Mouse (Mus musculus) gastrocnemius, postnatal 4 days (tissue): ENCODE measurements around the gene Ccdc73. TPM values are rescaled to one million over a fixed set of nuclear protein-coding genes. Genes with fewer than 3 reads are reported as not detected.
"Not testable (repeated sequence)": the region's sequence is repeated elsewhere in the genome, so short reads cannot be mapped to it uniquely, and the experiment has no call there.

Experiments used
- DNase-seq, 2 experiments: peaks; one replicate each; pipeline ENCODE4 v3.0.0; 2021 to 2022; ENCODE audit warnings: low spot score in 2 of 2, mixed read lengths in 2 of 2
- total RNA-seq, 2 experiments: library from RNA; stranded (reverse); gene quantifications; 2 replicates each; pipeline ENCODE4 v1.2.3; 2021

Ccdc73 gene
- total RNA-seq, 2 experiments from 2014 or later = 3.1 to 4.1 TPM

DNA sequence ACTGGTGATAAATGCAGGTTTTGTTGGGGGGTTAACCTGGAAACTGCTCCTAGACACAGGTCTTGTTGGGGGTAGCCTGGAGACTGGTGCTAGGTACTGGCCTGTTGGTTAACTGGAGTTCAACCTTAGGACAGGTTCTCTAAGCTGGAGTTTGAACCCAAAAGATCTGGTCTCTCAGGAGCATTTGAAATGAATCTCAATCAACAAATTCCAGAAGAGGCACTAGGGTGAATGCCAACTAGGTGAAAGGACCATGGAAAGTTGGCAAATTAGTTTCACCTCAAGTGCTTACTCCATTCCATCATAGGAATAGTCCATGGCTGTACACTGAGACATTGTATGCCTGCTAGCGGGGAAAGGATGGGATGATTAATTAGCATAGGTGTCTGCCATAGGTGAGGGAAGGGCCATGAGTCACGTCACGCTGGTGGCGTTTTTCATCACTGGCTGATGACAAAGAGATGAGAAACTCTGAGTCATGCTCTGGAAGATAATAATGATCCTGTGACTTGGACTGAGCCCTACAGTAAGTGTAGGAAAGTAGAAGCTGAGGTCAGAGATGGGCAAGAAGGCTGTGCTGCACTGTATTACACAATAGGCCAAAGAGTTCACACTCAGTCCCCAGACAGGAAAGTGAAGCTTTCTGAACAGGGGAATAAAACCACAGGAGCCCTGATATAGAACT lies 3.3 kb upstream of the Ccdc73 start:
- DNase-seq = no peak

DNA sequence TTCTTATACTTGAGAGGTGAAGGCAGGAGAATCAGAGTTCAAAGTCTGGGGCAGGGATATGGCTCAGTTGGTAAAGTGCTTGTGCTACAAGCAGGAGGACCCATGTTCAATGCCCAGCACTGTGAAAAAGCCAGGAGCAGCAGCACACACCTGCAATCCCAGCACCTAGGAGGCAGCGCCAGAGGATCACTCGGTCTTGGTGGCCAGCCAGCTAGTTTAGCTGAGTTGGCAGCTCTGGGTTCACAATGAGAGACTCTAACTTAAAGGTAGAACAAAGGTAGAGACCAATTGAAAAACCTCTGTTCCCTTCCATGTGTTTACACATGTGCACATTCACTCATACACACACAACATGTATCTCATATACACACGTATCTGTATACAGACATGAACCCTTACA lies 1.5 kb downstream of the Ccdc73 start:
- no peak for DNase-seq

DNA sequence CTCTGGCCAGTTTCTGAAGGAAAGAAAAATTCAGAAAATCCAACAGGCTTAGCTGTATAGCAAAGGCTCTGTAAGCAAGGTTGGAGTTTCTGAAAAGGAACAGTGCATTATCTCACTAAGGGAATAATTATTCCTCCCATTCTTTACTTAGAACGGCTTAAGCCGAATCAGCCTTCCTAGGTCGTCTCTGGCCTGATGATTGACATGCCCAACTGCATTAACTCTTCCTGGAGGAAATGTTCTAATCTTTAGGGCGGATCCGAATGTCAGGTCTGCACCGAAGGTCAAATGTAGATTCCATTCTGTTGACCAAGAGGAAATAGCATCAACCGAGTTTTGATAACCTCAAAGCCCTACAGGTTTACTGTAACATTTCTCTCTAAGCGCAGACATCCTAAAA lies 11.2 kb downstream of the Ccdc73 start:
- no peak for DNase-seq

DNA sequence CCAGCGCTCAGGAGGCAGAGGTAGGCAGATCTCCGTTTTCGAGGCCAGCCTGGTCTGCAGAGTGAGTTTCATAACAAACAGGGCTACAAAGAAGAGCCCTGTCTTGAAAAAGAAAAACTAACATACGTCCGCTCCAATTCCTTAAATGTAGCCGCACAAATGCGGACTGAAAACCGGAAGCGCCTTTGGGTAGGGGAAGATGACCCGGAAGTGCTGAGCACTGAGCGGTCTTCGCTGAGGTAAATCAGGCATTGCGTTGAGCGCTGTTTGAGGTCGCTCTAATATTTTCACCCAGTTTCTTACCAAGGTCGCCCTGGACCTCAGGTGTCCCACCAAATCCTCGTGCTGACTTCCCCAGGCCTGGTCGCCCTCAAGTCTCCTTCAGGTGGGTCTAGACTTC lies 18.5 kb downstream of the Ccdc73 start:
- DNase-seq = no peak

DNA sequence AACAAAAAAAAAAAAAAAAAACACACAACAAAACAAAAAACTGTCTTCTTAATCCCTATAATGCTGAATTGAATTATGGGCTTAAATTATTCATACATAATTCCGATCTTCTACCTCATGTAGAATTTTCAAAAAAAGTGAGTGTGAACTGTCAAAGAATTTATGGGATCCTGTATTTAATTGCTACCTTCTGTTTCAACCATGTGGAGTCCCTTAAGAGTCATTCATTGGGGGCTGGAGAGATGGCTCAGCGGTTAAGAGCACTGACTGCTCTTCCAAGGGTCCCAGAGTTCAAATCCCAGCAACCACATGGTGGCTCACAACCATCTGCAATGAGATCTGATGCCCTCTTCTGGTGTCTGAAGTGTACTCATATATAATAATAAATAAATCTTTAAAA lies 19.7 kb downstream of the Ccdc73 start:
- not testable (repeated sequence) for DNase-seq

DNA sequence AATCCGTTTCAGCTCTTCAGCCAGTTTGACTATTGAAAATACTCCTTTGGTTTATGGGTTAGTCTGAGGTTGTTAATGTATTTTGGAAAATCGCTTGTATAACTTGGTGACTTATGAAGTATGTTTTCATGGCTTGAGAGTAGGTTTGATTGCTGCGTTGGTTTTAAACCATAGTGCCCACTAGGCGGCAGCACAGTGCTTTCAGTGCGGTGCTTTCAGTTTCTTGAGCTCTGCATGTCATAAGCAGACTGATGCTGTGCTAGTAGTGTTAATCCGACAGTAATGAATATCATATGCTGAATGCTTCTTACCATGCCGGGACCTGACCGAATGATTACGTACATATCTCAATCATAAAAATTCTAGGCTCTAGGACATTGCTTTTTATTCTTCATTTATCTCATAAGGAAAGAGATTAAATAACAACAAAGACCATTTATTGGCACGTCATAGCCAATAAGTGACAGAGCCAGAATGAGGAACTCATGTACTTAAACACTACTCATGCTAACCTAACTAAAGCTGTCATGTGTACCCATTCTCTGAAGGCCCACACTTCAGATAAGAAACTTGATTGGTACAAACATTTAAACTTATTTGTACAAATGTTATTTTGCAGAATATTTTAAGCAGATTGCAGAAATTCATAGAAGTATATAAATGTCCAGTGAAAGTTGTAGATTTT lies 20.4 kb downstream of the Ccdc73 start:
- peak; percentile 45 to 75 for DNase-seq

DNA sequence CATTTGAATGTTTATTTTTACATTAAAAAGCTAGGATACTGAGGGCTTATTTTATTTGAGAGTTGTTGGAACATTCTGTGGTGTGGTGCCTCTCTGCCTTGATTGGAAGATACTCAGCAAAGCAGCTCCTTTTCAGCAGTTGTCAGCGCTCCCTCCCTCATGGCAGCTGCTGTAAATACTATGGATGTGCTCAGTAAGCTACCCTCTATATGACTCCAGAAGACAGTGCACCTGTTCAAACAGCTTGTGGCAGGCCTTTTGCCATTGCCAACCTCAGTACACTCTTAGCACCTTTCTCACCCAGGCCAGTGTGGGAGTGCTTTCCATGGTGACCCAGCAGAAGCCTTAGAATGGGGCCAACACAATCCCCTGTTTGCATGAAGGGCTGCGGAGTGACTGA lies 32.4 kb downstream of the Ccdc73 start:
- DNase-seq = no peak

DNA sequence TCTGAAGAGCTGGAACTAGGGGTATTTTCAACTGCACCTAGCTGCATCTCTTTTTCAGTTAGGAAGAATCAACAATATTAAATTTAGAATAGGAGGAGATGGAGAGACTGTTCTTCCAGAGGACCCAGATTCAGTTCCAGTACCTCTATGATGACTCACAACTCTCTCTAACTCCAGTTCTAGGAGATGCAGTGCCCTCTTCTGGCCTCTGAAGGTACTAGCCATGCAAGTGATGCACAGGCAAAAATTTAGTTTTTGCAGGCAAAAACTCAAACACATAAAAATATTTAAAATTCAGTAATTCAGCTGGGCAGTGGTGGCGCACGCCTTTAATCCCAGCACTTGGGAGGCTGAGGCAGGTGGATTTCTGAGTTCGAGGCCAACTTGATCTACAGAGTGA lies 48.1 kb downstream of the Ccdc73 start:
- DNase-seq = no peak

DNA sequence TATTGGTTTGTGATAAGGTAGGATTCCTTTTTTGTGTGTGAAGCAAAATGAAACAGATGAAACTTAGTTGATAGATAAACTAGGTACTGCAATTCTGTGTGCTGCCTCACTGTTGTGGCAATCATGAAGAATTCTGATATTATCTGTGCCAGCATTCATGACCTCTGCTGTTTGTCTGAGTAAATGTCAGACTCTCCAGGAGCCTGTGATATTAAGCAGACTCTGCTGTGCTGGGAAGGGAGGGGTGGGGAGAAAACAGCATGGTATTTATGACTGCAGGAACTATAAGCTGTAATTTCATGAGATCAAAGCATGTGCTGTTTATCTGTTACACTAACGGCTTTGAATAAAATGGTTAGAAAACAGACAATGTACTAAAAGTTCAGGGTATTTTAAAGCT lies 96.9 kb downstream of the Ccdc73 start:
- DNase-seq = no peak

DNA sequence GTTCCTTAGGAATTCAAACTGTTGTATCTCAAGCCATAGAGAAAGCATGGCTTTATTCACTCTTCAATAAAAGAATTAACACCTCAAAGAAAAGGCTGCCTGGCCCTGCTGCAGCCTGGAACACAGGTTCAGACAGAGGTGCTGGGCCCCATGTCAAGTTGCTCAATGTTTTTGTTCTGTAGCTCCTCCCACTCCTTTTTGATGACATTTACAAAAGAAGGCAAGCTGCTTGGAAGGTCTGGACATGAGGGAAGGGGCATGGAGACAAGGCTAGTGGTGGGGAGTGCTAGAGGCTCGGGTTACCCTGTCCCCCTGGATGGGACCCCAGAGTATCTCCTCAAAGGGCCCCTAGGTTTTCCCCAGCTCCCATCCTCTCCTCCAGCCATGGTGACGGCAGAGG lies 114.1 kb downstream of the Ccdc73 start:
- DNase-seq = no peak

DNA sequence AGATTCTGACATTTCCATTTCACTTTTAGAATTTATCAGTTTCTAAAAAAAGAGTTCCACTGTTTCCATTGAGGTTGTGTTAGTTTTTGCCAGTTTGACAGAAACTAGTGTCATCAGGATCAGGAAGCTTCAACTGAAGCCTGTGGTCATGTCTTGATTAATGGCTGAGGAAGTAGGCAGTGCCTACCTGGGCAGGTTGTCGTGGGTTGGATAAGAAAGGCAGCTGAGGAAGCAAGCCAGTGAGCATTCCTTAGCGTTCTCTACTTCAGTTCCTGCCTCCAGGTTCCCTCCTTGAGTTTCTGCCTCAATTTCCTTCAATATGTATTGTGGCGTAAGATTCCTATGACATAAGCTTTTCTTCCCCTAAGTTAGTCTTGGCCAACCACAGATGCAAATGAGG lies 118.2 kb downstream of the Ccdc73 start:
- DNase-seq = no peak

DNA sequence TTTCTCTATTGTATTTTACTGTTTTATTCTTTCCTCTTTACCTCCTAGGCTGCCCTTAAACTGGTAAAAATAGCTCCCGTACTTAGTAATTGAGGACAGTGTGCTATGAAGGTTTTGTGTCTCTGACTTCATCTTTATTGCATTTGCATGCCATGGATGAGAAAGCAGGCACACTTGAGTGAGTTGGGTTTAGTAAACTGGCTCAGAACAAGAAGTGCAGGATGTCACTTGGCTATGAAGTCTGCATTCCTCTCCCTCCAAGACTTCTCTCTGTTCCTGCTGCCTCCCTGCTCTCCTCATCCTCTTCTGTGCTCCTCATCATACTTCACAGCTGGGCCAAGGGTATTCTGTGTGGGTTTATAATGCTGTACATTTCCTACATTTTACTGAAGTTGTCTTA lies 121.4 kb downstream of the Ccdc73 start:
- no peak for DNase-seq

DNA sequence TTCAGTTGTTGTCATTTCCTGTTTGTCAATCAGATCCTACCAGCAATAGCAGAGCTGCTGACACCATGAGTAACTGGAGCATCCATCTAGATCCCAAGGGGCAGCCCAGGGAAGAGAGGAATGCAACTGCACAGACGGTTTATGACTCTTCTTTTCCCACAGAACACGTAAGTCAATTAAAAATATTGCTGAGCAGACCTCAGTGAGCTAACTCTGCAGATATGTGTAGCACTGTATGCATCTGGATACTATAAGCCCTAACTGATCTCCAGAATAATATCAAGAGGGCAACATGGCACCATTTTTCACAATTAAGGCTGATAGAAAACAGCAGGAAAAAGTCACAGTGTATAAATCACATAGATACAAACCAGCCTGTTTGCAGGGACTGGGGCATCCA lies 126.8 kb downstream of the Ccdc73 start:
- DNase-seq = no peak

DNA sequence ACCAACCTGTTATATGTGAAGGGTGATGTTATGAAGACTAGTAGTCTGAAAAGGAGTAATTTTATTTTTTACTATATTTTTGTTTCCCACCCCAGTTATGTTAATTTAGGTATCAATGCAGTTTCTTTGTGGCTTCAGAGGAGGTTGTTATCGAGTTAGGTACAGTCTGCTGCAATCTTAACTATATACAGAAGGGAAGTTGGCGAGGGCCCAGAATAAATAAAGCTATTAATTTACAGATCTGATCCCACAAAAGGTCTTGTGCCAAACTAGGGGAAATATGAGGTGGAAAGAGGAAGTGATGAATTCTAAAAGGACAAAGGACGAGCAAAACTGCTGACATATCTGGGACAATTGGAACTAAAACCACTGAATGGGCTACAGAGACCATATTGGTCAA lies 128.6 kb downstream of the Ccdc73 start:
- no peak for DNase-seq

DNA sequence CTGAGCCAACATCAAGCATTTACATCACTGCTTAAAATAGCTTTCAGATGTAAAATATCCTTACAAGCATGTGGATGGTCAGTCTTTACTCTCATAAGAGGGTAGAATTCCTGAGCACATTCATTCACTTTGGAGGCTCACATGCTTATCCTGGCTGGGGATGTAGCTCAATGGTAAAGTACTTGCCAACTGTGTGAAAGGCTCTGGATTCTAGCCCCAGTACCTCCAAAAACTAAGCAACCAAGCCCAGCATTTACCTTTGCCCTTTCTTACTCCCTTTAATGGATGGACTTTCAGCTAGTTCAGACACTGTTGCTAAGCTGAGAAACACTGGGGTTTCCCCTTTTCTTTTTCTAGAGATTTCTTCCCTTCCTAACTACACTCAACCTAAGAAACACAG lies 139.6 kb downstream of the Ccdc73 start:
- DNase-seq = no peak

DNA sequence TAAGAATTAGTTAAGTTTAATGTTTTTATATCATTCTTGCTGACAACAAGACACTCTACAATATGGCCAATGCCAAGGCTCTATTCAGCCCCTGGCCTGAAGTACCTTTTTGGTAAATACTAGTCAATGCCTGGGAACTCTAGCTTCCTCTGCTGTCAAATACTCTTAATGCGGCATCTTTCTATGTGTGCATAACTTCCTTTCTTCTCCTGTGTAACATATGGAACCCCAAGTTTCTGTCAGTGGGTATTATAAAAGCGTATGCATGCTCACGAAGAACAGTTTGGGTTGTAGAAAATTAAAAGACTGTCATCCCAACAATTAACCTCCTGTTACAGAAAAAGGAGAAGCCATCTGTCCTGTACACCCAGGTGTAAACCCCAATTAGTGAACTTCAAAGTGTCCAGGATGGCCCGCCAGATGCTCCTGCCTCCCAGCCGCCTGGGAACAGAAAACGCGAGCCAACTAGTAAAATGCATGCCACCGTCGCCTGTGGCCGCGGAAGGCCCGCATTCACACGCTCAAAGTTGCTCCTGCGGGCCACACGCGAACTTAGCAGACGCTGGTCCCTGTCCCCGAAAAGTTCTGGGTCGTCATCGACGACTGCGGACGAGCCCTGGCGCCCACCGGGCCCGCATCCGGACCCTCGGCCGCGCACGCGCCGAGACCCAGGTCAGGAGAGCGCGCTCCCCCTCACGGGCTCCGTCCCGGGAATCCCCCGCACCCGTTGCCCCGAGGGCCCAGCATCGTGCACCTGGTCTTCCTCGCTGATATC lies 148.8 kb downstream of the Ccdc73 start:
- no peak for DNase-seq

DNA sequence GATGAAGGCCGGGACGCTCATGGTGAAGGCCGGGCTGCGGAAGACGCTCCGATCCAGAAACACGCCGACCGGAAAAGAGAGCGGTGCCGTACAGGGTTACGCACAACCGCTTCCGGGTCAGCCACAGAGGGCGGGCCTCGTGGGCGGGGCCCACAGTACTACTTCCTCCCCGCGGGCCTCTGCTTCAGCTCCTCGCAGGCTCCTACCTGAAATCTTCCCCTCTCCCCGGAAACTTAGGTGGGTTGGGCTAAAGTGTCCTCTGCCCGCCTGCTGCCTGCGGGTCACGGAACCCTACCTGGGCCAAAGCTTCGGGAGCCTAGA lies 149.3 kb downstream of the Ccdc73 start, which contains the start of gene Eif3m:
Gene Eif3m (minus strand): TSS at position 114 of the 321 bp plus-strand sequence.
- DNase-seq = peak; percentile 88 to 95

DNA sequence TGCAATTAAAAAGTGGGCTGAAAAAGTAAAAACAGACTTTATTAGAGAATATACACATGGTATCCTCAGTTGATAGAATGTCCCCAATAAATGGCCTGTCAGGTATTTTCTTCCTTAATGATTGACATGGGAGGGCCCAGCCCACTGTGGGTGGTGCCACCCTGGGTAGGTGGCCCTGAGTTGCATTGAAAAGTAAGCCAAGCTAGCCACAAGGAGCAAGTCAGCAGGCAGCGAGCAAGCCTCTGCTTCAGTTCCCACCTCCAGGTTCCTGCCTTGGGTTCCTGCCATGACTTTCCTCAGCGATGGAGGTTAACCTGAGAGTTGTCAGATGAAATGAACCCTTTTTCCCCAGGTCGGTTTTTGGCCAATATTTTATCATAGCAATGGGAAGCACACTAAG lies 150.2 kb downstream of the Ccdc73 start:
- no peak for DNase-seq

DNA sequence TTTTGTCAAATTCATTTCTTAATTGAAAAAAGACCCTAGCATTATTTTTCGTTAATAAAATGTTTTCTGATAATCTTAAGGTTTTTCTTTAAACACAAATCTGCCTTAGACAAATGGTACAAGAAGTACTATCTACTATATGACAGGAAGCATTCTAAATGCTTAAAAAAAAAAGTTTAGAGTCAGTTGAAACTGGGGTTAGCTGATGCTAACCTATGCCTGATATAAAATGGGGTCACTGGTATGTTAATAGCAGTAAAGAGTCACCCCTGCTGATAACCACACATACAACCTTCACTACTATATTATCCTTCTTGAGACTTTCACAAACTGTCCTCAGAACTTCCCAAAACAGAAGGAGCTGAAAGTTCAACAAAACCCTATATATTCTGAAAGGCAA lies 151.9 kb downstream of the Ccdc73 start:
- DNase-seq = no peak

DNA sequence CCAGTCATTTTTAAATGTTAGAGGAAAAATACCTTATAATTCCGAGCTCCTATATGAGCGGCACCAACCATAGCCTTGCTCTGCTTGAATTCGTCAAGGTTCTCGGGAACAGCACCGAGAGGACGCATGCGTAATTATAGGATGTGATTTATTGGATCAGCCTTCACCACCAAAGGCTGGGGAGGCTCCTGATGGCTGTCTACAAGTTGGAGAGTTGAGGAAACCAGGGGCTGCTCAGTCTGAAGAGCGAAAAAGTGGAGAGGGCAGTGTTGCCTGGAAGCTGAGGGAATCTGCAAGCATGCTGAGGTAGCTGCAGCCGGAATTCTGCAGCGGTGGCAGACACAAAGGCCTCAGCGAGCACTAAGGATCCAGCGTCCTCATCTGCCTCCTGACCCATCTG lies 153.7 kb downstream of the Ccdc73 start:
- DNase-seq = no peak

DNA sequence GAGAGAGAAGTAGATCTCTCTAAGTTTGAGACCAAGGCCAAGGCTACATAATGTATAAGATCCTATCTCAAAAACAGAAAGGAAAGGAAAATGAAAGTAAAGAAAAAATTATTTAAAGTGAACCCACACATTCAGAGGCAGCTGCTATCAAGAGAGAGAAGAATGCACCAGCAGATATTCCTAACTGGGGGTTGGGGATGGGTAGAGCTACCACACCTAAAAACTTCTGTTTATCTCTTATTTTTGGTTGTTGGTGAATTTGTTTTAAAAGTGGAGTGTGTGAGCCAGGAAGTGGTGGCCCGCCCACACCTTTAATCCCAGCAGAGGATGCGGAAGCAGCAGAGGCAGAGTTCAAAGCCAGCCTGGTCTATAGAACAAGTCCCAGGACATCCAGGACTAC lies 154.2 kb downstream of the Ccdc73 start:
- no peak for DNase-seq

DNA sequence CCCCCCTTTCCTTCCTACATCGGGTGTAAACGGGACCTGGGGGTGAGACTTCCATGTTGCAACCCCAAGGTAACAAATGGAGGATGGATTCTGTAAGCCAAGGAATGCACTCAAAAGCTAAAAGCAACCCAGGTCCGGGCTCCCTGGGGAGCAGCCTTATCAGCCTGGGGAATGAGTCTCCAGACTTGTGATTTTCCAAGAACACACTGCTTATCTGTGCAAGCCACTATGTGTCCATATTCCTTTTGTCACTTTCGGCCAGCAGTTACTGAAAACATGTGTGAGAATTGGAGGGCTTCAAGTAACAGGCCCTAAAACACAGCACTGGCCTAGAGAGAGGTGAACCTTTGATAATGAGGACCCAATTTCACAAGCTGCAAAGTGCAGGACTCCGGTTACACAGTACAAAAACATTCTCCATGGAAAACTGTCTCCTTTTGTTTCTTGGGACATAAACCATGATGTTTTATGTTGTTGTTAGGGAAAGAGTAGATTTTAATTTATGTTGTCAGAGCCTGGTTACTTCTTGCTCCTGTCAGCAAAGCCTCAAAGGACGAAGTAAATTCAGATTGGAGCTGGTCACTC lies 155.5 kb downstream of the Ccdc73 start:
- DNase-seq = no peak
